Mouse (Mus musculus) urinary bladder, postnatal 14 days (tissue): ENCODE data around the gene Ctc1.

Experiments used
- DNase-seq: peaks from one replicate; pipeline ENCODE4 v3.0.0; 2021; ENCODE audit warnings: low spot score

The Ctc1 gene

GRCm38 (mm10) chr11:69070590-69071222, 55.0 kb downstream of the Ctc1 start, which contains the start of gene Tmem107:
Tmem107 (plus strand) TSS chr11:69070806.
- DNase-seq, result peak; percentile 96

DNA sequence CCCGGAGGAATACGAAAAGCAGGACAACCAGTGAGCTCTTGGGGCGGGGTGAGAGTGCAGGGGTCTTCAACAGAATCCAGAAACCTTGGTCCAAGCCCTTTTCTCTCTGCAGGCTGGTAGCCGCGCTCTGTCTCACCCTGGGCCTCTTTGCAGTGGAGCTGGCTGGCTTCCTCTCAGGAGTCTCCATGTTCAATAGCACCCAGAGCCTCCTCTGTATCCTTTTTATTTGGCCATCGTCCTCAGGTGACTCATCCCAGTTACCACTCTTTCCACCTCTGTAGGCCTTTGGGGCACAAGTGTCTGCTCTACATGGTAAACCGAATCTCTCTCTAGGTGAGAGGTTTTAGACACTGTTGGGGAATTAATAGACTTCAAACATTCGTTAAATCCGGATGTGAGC, 55.6 kb downstream of the Ctc1 start:
- DNase-seq, result no peak

- DNase-seq, result no peak
Observed at GRCm38 (mm10) chr11:69072234-69072633, 56.5 kb downstream of the Ctc1 start.

DNA sequence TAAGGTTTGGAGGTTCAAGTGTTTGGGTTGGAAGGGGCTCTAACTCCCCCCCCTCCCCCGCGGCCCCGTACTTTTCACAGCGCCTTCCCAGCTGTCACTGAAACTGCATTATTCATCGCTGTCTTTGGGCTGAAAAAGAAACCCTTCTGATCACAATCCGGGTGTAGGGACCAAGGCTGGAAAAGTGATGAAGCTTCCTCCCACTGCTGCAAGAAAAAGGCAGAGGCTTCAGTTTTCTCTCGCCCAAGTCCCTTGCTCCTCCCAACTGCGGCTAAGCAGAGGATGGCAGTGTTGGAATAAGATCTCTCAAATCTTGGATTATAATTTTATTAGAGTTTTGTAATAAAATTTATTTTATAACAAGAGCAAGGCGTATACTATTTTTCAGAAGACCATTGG, 57.0 kb downstream of the Ctc1 start:
- no peak for DNase-seq

DNA sequence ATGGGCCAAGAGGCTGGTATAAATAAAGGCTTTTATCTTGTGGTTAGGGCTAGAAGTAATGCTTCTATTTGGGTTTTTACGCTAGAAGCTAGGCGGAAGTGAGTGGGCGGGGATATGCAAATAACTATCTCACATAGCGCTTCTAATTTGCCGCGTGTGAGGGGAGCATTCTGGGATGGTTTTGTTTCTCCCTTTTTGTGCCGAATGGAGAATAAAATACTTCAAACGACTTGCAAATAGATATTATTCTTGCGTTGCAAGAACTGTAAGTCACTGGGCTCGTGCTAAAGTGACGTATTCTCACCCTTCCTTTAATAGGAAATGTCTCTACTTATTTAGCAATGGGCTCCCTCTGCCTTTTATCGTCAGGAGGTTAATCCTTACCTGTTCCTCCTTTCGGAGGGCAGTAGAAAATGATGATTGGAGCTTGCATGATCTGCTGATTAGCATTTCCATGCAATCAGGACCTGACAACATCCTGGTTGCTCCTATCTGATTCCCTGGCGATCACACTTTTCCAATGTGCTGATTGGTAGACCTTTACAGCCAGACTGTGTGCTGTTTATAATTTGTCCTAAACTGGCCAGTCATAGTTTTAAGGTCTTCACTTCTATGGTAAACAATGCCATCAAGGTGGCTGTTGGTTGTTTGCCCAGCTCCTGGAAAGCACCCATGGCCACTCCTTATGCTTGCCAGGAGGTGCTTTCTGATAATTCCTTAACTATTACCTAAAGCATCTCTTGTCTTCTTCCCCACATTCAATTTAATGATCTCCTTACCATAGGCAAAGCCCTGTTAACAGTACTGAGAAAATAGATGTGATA, 57.6 kb downstream of the Ctc1 start:
- DNase-seq, result peak; percentile 85

GRCm38 (mm10) chr11:69073951-69074775, 58.5 kb downstream of the Ctc1 start:
- DNase-seq, result no peak

DNA sequence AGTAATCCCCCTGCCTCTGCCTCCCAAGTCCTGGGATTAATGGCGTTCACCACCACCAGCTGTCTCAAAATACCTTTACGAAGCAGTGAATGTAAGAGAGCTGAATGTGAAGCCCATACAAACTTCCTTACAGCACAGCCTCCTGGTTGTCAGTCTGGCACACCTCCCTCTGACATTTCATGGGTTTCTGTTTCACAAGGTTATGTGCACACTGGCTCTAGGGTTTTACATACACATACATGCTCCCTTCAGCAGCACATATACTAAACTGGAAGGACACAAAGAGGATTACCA, 59.0 kb downstream of the Ctc1 start:
- no peak for DNase-seq

- DNase-seq, result no peak
Observed at GRCm38 (mm10) chr11:69075764-69076479, 60.2 kb downstream of the Ctc1 start.

DNA sequence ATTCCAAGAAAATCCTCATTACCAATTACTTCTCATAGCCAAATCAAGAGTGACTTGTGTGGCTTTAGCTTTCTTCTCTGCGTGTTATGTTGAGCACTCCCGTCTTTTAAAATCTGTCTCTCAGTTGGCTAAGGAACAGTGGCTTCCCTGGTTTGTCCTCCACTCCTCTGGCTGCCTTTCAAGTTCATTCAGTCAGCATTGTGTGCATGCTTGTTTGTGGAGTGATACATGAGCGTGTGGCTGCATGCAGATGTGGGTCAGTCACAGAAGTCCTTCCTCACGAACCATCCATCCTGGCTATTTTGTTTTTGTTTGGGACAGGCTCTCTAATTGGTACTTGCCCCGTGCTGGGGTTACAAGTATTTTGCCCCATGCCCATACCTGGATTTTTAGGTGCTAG, 60.9 kb downstream of the Ctc1 start:
- no peak for DNase-seq

DNA sequence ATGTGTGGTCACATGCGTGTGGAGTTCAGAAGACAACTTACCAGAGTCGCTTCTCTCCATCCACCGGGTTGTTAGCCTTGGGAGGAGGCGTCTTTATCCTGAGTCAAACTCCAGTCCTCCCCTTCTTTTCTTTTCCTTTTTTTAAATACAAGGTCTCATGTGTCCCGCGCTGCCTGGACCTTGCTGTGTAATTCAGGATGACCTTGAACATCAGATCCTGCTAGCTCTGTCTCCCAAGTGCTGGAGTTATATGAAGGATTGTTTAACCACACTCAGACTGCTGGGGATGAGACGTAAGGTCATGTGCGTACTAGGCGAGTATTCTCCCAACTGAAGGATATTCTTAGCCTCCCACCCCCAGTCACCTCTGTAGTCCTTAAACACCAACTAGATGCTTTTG, 61.6 kb downstream of the Ctc1 start:
- DNase-seq, result no peak

DNA sequence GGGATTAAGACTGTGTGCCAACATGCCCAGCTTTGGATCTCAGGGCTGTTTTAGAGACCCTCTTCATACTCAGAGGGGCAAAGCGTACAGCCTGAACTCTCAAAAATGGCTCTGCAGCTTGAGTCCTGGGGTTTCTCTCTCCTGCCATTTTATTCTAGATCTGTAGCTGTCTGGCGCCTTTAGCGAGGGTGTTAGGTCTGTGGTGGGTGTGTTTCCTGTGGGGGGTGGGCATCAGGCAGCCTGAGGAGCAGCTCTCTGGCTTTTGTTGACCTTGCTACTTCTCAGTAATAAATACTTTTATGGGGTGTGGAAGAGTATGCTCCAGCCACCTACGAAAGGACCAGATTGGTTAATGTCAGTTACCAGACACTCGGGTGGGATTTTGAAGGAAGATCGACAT, 62.3 kb downstream of the Ctc1 start:
- no peak for DNase-seq

DNA sequence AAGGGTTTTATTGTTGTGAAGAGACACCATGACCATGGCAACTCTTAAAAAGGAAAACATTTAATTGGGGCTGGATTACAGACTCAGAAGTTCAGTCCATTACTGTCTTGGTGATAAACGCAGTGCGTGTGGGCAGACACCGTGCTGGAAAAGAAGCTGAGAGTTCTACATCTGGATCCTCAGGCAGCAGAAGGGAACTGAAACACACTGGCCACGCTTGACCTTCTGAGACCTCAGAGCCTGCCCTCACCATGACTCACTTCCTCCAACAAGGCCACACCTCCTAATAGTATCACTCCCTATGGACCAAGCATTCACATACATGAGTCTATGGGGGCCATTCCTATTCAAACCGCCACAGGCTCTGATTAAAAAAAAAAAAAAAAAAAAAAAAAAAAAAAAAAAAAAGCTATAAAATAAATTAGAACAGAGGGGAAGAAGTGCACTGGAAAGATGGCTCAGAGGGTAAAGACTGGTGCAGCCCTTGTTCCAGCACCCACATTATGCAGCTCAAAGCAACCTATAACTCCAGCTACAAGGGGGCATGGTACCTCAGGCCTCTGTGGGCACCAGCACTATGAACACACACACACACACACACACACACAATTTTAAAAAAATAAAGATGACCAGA, 63.2 kb downstream of the Ctc1 start:
- DNase-seq, result no peak

DNA sequence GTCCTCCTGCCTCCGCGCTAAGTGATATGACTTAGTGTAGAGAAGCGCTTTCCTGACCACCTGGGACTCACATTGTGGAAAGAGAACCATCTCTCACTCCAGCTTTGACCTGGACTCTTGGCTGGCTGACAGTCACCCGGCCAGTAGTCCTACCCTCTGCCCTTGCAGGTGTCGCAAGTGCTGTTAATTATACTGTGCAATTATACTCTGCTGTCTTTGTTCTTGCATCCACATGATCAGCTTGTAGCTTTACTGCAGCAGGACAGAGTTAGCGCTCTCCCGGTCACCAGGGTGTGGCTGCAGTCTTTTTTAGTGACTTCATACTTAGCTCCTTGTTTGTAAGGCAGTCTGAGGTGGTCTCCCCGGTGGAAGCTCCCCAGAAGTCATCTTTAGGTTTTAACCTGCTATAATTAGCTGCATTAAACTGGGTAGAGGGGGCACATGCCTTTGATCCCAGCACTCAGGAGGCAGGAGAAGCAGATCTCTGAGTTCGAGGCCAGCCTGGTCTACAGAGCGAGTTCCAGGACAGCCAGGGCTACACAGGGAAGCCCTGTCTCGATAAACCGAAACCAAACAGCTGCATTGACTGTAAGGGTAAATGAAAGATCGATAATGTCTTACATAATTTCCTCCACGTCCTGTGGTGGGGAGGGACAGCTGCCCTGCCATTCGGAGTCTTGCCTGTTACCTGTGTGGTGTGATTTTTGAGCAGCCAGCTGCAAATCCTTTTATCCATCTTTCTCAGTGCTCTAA, 64.6 kb downstream of the Ctc1 start:
- no peak for DNase-seq

DNA sequence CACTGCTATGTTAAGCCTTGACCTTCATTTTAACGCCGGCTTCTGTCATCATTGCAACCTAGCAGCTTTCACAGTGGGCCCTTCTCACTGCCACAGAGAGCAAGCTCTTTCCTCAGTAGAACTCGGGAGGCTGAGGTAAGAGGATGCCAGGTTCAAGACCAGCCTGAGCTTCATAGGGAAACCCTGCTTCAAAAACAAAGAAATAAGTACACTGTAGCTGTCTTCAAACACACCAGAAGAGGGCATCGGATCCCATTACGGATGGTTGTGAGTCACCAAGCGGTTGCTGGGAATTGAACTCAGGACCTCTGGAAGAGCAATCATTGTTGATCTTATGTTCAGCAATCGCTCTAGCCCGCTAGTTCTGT, 65.1 kb downstream of the Ctc1 start:
- DNase-seq, result no peak

DNA sequence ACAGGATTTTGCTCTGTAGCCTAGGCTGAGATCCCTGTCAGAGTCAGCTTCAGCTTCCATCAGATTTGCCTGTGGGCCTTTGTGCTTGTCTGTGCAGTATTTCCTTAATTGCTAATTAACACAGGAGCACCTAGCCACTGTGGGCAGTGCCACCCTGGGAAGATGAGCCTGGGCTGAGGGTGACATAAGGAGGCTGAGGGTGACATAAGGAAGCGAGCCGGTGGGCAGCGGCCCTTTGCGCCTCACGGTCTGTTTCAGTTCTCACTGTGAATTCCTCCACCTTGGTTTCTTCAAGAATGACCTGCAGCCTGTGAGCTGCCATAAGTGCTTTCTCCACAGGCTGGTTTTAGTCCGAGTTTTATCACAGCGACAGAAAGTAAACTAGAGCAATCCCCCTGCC, 65.9 kb downstream of the Ctc1 start:
- no peak for DNase-seq

- no peak for DNase-seq
Observed at GRCm38 (mm10) chr11:69085608-69086007, 69.9 kb downstream of the Ctc1 start.
